Mouse (Mus musculus) embryonic facial prominence, embryonic 11.5 days (tissue): ENCODE results near the gene Dicer1. TPM values are rescaled to one million over a fixed set of nuclear protein-coding genes. Genes with fewer than 3 reads are reported as not detected.
A peak's percentile ranks its signal among the peaks of the same experiment; 100 is the strongest.

Experiments used
- ATAC-seq: fragments of 200-750 bp; cut with Nextera tagmentation; replicated peaks from 2 replicates; pipeline ENCODE4 v1.8.0; 2017; ENCODE audit warnings: low read depth; ENCODE audit not compliant: insufficient number of reproducible peaks, low FRiP score, low TSS enrichment
- DNase-seq: peaks from one replicate; pipeline ENCODE4 v3.0.0-alpha.2; 2015; ENCODE audit warnings: low spot score
- H3K27ac ChIP-seq: fragments of 300-500 bp; sonication (generic); replicated peaks from 2 replicates; pipeline ENCODE4 v1.5.1; 2014; ENCODE audit warnings: mild to moderate bottlenecking, low read depth, low read length, control low read depth
- H3K27me3 ChIP-seq: fragments of 300-500 bp; sonication (generic); 2 replicates; pipeline ENCODE4 v1.6.1; 2014; ENCODE audit warnings: mild to moderate bottlenecking, low read length, moderate library complexity, mixed read lengths; ENCODE audit not compliant: control insufficient read depth, insufficient read depth
- H3K36me3 ChIP-seq: fragments of 300-500 bp; sonication (generic); replicated peaks from 2 replicates; pipeline ENCODE4 v1.6.1; 2014; ENCODE audit warnings: low read depth, mild to moderate bottlenecking, low read length, moderate library complexity, mixed read lengths; ENCODE audit not compliant: control insufficient read depth, insufficient read depth
- H3K4me1 ChIP-seq: fragments of 300-500 bp; sonication (generic); 2 replicates; pipeline ENCODE4 v1.6.1; 2014; ENCODE audit warnings: low read length, mixed read lengths; ENCODE audit not compliant: control insufficient read depth, insufficient read depth
- H3K4me2 ChIP-seq: fragments of 300-500 bp; sonication (generic); 2 replicates; pipeline ENCODE4 v1.6.1; 2014; ENCODE audit warnings: low read depth, mild to moderate bottlenecking, control low read depth, low read length, moderate library complexity
- H3K4me3 ChIP-seq: fragments of 300-500 bp; sonication (generic); 2 replicates; pipeline ENCODE4 v1.5.1; 2014; ENCODE audit warnings: low read depth, low read length, control low read depth
- H3K9ac ChIP-seq: fragments of 300-500 bp; sonication (generic); replicated peaks from 2 replicates; pipeline ENCODE4 v1.6.1; 2014; ENCODE audit warnings: mild to moderate bottlenecking, control low read depth, low read length
- H3K9me3 ChIP-seq: fragments of 300-500 bp; sonication (generic); replicated peaks from 2 replicates; pipeline ENCODE4 v1.6.1; 2016; ENCODE audit warnings: mild to moderate bottlenecking, low read length, inconsistent platforms, mixed read lengths; ENCODE audit not compliant: control insufficient read depth
- WGBS: fragments of 180-500 bp; shearing (Covaris S2); extraction: QIAGEN DNeasy Blood & Tissue Kit; methylation state at CpG from one replicate; pipeline ENCODE4 v1.1.7; 2014; 5-methylcytosine and 5-hydroxymethylcytosine counted together
- polyA plus RNA-seq: library from polyadenylated mRNA; unstranded; fragments of >200 nt; fragmentation: Nextera tagmentation; extraction: Ambion mirVana; gene quantifications from 2 replicates; pipeline ENCODE4 v1.2.1, GENCODE M21; 2014

Gene Dicer1
- polyA plus RNA-seq, 1 experiment from 2014 or later: 31.1 TPM

DNA sequence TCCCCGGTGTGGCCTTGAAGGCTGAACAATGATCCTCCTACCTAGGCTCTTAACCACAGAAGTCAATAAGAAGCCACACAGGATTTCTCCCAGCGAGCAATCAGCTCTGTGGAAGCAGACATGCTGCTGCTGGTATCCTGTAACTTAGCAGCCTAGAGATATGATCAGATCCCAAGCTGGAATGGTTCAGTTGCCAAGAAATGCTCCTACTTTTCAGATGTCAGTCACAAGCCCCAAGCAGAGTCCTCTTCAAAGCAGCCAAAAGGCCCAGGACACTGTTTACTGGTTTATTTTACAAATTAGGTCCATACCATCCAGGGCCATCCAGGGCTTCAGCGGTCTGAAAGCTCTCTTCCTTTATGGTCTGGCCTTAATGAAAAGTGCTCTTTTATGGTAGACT, 30.7 kb downstream of the Dicer1 start:
- no peak for ATAC-seq
- no peaks in the 10 kb centered on the region for H3K4me1 ChIP-seq
- peaks cover 7% of the 10 kb centered on the region for H3K36me3 ChIP-seq
- WGBS: 75% methylated on average over 3 of the region's 3 CpGs
- H3K4me3 ChIP-seq: no peak overlapping the region
- DNase-seq: no peak
- no peak overlapping the region for H3K4me2 ChIP-seq
- no peak overlapping the region for H3K27ac ChIP-seq
- H3K9me3 ChIP-seq: no peaks in the 10 kb centered on the region
- H3K9ac ChIP-seq: no peak overlapping the region
- H3K27me3 ChIP-seq: no peaks in the 10 kb centered on the region

DNA sequence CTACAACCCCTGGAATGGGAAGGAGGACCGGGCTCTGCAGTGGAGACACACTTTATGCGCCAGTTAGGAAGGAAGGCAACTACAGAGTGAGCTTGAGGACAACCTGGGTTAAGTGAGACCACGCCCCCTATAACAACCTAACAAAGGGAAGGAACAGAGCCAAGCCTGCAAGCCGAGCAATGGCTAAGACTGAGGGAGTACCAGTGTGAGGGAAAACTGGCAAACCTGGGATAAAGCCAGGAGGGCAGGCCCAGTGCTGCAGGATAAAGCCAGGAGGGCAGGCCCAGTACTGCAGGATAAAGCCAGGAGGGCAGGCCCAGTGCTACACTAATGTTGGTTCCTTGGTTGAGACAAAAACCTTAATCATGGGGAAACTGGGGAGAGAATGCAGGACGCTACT, 32.8 kb downstream of the Dicer1 start:
- no peak overlapping the region for H3K4me2 ChIP-seq
- no peak overlapping the region for H3K4me3 ChIP-seq
- WGBS: 88% methylated on average over 5 of the region's 5 CpGs
- H3K27me3 ChIP-seq: no peaks in the 10 kb centered on the region
- no peak overlapping the region for H3K27ac ChIP-seq
- DNase-seq (no peak), ATAC-seq (no peak)
- peaks cover 8% of the 10 kb centered on the region for H3K36me3 ChIP-seq
- H3K9me3 ChIP-seq: no peaks in the 10 kb centered on the region
- no peak overlapping the region for H3K9ac ChIP-seq
- H3K4me1 ChIP-seq: no peaks in the 10 kb centered on the region

DNA sequence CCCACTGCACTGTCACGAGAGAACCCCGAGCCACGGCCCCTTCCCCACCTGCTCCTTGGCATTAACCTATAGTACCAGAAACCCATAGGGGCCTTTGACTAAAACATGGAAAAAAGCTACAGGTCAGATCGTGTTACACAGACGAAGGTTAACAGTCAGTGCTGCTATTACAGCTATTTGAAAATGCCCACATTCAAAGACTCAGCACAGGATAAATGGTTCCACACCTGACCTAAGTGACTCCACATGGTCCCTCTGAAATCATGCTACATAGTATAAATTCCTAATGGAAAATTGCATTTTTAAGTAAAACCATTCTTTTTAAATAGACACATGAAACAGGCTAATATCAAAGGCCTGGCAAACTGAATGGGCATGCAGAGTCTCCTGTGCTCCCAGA, 35.3 kb downstream of the Dicer1 start:
- DNase-seq (peak; percentile 76), ATAC-seq (peak; percentile 49)
- WGBS: 40% methylated on average over 5 of the region's 5 CpGs
- Histone ChIP-seq H3K27me3 (no peaks in the 10 kb centered on the region), H3K27ac (no peak overlapping the region), H3K9me3 (no peaks in the 10 kb centered on the region), H3K4me3 (no peak overlapping the region), H3K4me1 (no peaks in the 10 kb centered on the region), H3K36me3 (peaks cover 15% of the 10 kb centered on the region), H3K9ac (no peak overlapping the region), H3K4me2 (no peak overlapping the region)

DNA sequence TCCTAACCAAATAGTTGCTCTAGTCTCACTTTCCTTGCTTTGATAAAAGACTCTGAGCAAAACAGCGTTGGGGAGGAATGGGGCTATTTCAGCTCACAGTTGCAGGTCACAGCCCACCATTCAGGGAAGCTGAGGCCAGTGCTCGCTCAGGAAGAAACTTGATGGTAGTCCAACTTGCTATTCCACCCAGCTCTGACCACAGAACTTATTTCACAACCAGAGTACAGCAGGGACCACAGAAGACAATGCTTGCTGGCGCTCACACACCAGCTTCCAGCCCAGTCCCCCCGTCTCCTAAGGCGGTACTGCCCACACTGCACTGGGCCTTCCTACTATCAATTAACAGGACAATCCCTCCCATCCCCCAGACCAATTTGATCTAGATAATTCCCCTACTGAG, 36.3 kb downstream of the Dicer1 start:
- Histone ChIP-seq H3K27ac (no peak overlapping the region), H3K27me3 (no peaks in the 10 kb centered on the region), H3K9me3 (no peaks in the 10 kb centered on the region), H3K36me3 (peaks cover 15% of the 10 kb centered on the region), H3K4me1 (no peaks in the 10 kb centered on the region), H3K4me3 (no peak overlapping the region), H3K9ac (no peak overlapping the region), H3K4me2 (no peak overlapping the region)
- 91% methylated on average over 5 of the region's 5 CpGs for WGBS
- no peak for ATAC-seq
- no peak for DNase-seq

DNA sequence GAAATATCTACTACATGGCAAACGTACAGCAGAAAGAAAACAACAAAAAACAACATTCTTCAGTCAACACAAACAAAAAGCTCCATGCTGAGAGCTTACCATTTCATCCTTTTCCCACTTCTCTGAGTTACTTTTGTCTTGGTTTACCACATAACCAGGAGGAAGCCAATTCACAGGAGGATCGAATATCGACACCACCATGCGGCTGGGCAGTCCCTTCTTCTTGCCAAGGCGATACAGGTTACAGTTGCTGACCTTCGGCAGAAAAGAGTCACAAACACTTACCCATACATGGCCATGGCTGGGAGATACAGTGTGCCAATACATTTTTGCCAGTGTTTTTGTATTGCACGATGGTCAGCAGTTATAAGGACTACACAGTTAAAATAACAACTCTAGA, 51.5 kb downstream of the Dicer1 start:
- H3K9me3 ChIP-seq: no peaks in the 10 kb centered on the region
- WGBS: 35% methylated on average over 7 of the region's 7 CpGs
- 0 out of 2 replicates have a peak overlapping the region, but pooled peaks have one; percentile 29 for H3K27ac ChIP-seq
- H3K36me3 ChIP-seq: peaks cover 5% of the 10 kb centered on the region
- no peak overlapping the region for H3K4me2 ChIP-seq
- no peaks in the 10 kb centered on the region for H3K27me3 ChIP-seq
- no peak overlapping the region for H3K9ac ChIP-seq
- H3K4me1 ChIP-seq: 0 out of 2 replicates have a peak, but pooled peaks cover 5% of the 10 kb centered on the region
- ATAC-seq: no peak
- H3K4me3 ChIP-seq: no peak overlapping the region
- DNase-seq: no peak

DNA sequence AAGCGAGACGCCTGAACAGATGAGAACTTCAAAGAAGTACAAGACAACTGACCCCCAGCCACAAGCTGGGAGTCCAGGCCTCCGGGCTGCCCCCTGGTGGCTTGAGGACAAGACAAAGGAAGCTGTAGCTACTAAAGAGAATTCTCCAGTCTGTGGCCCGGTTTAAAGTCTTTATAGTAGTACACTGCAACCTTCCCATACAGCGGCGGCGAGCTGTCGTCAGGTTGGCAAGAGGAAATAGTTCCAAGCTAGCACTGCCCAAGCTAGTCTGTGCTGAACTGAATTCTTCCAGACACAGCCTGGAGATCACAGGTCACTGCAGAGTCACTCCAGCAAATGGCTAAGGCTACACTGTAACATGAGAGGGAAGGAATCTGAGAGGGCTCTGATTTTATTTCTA, 52.0 kb downstream of the Dicer1 start:
- DNase-seq (peak; percentile 83), ATAC-seq (peak; percentile 89)
- Histone ChIP-seq H3K4me1 (0 out of 2 replicates have a peak, but pooled peaks cover 5% of the 10 kb centered on the region), H3K27ac (no peak overlapping the region; the same call in 1 of the 2 replicates), H3K4me2 (no peak overlapping the region), H3K9me3 (no peaks in the 10 kb centered on the region), H3K4me3 (no peak overlapping the region), H3K27me3 (no peaks in the 10 kb centered on the region), H3K9ac (no peak overlapping the region), H3K36me3 (peaks cover 5% of the 10 kb centered on the region)
- WGBS: 22% methylated on average over 8 of the region's 8 CpGs

DNA sequence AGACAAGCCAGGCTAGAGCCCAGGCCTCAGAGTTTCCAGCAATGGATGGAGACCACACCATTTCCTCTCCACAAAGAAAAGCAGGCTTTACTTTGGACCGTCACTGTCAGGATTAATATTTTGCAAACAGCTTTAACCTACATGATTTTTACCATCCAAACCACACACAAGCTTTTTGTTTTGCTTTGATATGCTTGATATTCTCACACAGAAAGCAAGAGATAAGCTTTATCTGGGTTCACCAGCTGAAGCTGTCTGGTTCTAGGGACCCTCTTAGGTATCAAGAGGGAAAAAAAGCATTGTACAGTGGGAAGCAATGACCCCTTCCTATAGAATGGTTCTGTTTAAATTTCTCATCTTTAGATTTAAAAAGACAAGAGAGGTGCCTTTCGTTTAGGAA, 56.2 kb downstream of the Dicer1 start:
- ATAC-seq (no peak), DNase-seq (no peak)
- no peaks in the 10 kb centered on the region for H3K9me3 ChIP-seq
- H3K4me2 ChIP-seq: no peak overlapping the region; the same call in 1 of the 2 replicates
- 0 out of 2 replicates have a peak, but pooled peaks cover 3% of the 10 kb centered on the region for H3K4me1 ChIP-seq
- H3K36me3 ChIP-seq: peaks cover 9% of the 10 kb centered on the region
- H3K27me3 ChIP-seq: no peaks in the 10 kb centered on the region
- H3K27ac ChIP-seq: no peak overlapping the region
- H3K9ac ChIP-seq: no peak overlapping the region
- 89% methylated on average over 2 of the region's 2 CpGs for WGBS
- no peak overlapping the region for H3K4me3 ChIP-seq

DNA sequence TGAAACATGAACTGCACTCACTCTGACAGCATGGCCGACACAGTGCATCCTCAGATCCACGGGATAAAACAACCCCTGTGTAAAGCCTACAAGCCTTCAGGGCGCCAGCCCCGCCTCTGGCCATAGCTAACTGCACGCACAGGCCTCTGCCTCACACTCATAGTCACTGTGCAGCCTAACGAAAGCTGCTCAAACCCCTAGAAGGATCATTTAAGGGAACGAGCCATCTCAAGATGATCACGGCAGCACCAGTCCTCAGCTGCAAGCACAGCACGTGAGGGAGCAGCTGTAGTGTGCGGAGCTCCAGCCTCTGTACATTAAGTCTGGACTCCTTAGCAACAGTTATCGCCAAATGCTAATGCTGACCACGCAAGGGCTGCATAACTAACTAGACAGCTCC, 58.9 kb downstream of the Dicer1 start:
- Histone ChIP-seq H3K9me3 (no peaks in the 10 kb centered on the region), H3K27ac (no peak overlapping the region), H3K4me2 (no peak overlapping the region), H3K36me3 (peaks cover 14% of the 10 kb centered on the region), H3K4me1 (0 out of 2 replicates have a peak, but pooled peaks cover 3% of the 10 kb centered on the region), H3K9ac (no peak overlapping the region), H3K27me3 (no peaks in the 10 kb centered on the region), H3K4me3 (no peak overlapping the region)
- 73% methylated on average over 12 of the region's 12 CpGs for WGBS
- DNase-seq: no peak
- 0 out of 2 replicates have a peak, but pooled peaks have one; percentile 14 for ATAC-seq
